Mouse (Mus musculus) brain, embryonic 14.5 days (tissue): Measurements from ENCODE around the gene Rhag.

Source experiments
- CTCF ChIP-seq: fragments of 200-500 bp; IDR thresholded peaks from 2 replicates; pipeline ENCODE4 v1.5.1; 2012; ENCODE audit warnings: inconsistent platforms, mild to moderate bottlenecking, moderate library complexity, borderline replicate concordance; ENCODE audit not compliant: insufficient read depth, insufficient read length; ENCODE audit errors: extremely low read depth
- POLR2A ChIP-seq: fragments of 200-500 bp; IDR thresholded peaks from 2 replicates; pipeline ENCODE4 v1.6.1; 2012; ENCODE audit warnings: mild to moderate bottlenecking, inconsistent platforms, borderline replicate concordance; ENCODE audit not compliant: poor library complexity, insufficient read depth, insufficient read length, severe bottlenecking; ENCODE audit errors: extremely low read depth

GRCm38 (mm10) chr17:40763662-40764061 is 47.3 kb upstream of the Rhag start:
- TF ChIP-seq CTCF (no peak), POLR2A (no peak)
